Mouse (Mus musculus): ENCODE data around the gene Ficd.
A peak's percentile ranks its signal among the peaks of the same experiment; 100 is the strongest.

The Ficd gene

DNA sequence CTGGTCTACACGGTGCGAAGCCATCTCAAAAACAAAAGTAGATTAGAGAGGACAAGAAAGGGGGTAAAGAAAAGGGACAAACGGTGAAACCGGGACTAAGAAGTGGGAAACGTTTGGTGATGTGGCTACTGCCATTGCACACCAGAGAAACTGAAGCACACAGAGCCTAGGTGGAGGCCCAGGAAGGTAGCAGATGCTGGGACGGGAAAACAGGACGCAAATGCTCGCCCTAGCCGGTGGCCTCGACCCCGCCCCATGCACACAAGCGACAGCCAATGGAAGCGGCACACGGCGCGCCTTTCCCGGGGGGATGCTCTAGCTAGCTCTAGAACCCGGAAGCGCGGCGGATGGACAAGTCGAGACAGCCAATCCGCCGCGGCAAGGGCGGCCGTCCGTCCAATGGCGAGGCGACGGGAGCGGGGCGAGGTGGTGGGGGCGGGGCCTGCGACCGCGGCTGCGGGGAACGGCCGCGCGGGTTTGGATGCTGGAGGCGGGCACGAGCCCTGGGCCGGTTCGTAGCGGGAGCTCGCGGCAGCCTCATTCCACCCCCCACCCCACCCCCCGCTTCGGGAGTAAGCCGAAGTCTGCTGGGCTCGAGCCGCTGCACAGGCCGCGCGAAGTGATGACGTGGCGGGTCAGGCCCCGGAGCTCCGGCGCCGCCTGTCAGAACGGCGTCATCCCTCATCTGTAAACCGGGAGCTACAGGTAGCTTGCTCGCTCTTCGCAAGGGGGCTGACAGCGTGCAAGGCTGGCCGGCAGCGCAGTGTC lies at the start of gene Ficd:
TSS of gene Ficd (plus strand) at position 459 of the 768 bp plus-strand sequence.
- peak; percentile 99 for DNase-seq (ENCODE audit: low spot score)

DNA sequence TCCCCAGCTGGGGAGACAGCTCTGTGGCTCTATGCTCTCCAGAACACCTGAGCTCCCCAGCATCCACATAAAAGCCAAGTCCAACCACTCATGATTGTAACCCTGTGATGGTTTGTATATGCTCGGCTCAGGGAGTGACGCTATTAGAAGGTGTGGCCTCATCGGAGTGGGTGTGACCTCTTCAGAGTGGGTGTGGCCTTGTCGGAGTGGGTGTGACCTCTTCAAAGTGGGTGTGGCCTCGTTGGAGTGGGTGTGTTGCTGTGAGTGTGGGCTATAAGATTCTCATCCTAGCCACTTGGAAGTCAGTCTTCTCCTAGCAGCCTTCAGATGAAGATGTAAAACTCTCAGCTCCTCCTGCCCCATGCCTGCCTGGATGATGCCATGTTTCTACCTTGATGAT lies 48.1 kb upstream of the Ficd start:
- no peak for DNase-seq (ENCODE audit: low spot score)

GRCm38 (mm10) chr5:113690069-113690548 lies 45.5 kb upstream of the Ficd start:
- DNase-seq (ENCODE audit: low spot score) = peak; percentile 28

- no peak for DNase-seq (ENCODE audit: low spot score)
Observed at GRCm38 (mm10) chr5:113690866-113691265, 44.7 kb upstream of the Ficd start.

GRCm38 (mm10) chr5:113693196-113693755 lies 42.3 kb upstream of the Ficd start:
- DNase-seq (ENCODE audit: low spot score) = no peak

- no peak for DNase-seq (ENCODE audit: low spot score)
Observed at GRCm38 (mm10) chr5:113694000-113694399, 41.6 kb upstream of the Ficd start.

DNA sequence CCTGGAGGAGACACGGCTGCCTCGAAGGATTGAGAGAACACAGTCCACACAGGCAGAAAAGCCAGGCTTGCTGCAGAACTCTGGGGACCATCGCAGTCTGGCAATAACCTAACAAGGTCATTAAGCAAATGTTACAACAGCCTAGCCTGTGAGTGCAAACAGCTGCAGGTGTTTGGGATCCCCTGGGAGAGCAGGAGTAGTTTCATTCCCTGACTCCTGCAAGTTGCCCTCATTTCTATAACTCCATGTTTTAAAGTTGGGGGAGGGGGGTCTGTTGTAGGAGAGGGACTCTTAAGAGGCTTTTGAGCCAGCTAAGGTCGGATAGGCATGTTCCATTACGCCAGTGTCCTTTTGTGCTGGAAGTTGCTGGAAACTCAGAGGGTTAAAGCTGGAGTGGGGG lies 41.2 kb upstream of the Ficd start:
- peak; percentile 32 for DNase-seq (ENCODE audit: low spot score)

DNA sequence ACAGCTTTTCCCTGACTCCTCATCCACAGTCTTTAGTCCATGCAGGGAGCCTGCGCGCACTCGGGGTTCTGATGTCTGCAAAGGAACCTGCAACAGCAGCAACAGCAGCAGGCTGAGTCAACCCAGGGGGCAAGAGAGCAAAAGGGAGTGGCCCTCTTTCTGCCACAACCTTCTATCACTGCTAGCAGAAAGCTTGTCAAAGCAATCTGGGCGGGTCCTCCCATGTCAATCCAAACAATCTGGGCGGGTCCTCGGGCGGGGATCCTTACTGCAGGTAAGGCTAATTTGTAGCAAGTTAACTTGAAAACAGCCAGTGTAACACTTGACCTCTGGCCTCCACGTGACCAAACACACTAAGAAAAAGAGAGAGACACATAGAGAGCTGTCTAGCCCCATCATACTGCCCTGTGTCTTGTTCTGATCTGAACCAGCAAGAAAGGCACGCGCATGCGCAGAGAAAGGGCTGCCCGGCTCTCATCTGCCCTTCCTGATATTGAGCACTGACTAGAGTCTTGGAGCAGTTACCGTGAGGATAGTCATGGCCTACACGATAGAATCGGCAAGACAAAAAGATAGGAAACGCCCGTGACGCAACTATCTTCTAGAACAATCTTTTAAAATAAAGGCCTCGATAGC lies 35.1 kb upstream of the Ficd start:
- no peak for DNase-seq (ENCODE audit: low spot score)

GRCm38 (mm10) chr5:113703803-113704585 lies 31.6 kb upstream of the Ficd start:
- no peak for DNase-seq (ENCODE audit: low spot score)

DNA sequence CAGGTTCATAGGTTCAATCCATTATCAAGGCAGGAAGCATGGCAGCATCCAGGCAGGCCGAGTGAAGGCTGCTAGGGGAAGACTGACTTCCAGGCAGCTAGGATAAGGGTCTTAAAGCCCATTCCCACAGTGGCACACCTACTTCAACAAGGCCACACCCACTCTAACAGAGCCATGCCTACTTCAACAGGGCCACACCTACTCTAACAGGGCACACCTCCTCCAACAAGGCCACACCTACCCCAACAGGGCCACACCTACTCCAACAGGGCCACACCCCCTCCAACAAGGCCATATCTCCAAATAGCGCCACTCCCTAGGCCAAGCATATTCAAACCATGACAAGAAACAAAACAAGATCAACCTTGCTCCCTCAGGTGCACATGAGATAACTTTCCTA lies 22.7 kb upstream of the Ficd start:
- DNase-seq (ENCODE audit: low spot score) = no peak

- DNase-seq (ENCODE audit: low spot score) = peak; percentile 81
Observed at GRCm38 (mm10) chr5:113716581-113717388, 18.8 kb upstream of the Ficd start.

DNA sequence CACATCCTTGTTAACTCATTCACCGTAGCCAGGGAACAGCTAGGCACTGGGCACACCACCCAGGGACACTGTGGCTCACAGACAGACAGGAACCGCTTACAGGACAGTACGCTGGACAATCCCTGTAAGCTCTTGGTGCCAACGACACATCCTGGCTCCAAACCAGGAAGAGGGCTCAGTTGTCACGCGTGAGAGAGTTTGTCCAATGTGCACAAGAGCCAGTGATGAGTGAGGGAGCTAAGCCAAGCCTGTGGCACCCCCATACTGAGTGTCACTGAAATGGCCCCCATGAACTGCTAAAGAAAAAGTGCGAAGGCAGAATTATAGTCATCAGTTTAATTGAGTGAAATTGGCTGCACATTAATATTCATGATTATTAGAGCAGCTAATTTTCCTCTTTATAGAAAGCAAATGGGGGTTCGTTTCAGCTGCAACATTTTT lies 16.4 kb upstream of the Ficd start:
- no peak for DNase-seq (ENCODE audit: low spot score)

DNA sequence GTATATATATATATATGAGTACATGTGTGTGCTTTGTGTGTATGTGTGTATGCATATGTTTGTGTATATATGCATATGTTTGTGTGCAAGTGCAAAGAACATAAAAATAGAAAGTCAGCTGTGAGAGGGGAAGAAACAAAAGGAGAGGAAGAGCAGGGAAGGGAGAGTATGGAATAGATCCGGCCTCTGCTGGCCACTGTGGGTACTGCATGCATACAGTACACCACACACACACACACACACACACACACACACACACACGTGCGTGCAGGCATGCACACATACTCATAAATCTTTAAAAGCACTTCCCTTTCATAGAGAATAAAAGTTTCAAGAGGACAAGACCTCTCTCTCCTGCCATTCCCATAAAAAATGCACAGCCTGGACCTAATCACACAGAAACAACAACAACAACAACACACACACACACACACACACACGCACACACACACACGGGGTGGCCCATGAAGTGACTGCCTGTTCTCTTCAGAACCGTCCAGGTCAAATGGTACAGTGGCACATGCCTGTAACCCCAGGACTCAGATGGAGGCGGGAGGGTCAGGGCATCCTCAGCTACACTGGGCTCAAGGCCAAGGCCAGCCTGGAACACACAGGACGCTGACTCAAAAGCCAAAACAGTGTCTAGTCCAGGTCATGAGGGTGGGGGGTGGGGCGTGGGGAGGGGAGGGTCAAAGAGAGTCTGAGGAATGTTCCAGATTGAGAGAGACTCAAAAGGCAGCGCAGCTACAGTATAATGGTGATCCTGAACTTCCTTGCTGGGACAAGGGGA lies 13.2 kb upstream of the Ficd start:
- DNase-seq (ENCODE audit: low spot score) = no peak

DNA sequence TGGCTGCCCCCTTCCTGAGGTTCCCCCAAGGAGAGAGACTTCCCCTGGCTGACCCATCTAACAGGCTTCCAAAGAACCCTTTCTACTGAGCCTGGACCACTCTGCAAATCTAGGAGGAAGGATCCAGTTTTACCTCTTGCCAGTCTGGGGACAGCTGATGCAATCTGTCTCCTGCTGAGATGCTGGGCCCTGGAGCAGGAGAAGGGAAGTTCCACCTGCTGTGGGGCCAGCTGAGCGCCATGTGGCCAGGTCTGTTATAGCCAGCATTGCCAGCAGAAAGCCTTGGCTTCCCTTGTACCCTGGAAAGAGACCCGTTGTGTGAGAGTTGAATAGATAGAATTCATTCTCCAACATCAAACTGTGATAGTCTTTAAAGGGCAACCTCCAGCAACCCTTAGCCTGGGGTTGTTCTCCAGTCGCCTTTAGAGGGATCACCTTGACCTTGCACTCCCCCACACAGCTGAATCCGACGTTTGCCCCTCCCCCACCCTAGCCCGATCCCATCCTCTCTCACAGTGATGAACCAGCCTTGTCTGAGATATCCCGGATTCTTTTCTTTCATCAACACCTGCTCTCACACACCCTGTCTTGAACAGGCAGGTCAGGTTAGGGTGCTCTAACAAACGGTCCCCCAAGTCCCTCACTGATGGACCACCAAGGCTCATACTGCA lies 11.9 kb upstream of the Ficd start:
- no peak for DNase-seq (ENCODE audit: low spot score)

DNA sequence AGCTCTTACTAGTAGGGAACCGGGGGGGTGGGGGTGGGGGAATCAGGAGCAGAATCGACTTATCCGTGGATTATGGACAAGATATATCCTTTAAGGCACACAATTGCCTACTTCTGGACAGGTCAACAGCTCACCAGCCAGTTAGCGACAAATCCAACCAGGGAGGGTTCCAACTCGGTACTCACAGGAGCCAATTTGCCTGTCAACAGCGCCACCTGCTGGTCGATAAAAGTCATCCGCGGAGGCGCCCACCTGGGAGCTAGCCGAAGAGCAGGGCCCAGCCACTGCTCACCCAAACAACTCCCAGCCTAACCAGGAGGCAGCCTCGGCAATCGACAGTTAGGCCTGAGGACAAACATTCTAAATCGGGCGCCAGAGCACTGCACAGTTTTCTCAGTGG lies 11.2 kb upstream of the Ficd start, which contains the start of gene 1700069L16Rik:
TSS of gene 1700069L16Rik (minus strand) at position 327 of the 400 bp plus-strand sequence.
- DNase-seq (ENCODE audit: low spot score) = peak; percentile 93

- DNase-seq (ENCODE audit: low spot score) = no peak
Observed at GRCm38 (mm10) chr5:113725417-113725816, 10.2 kb upstream of the Ficd start.

GRCm38 (mm10) chr5:113726618-113727017 lies 9.0 kb upstream of the Ficd start:
- no peak for DNase-seq (ENCODE audit: low spot score)

GRCm38 (mm10) chr5:113727238-113727637 lies 8.4 kb upstream of the Ficd start:
- no peak for DNase-seq (ENCODE audit: low spot score)

DNA sequence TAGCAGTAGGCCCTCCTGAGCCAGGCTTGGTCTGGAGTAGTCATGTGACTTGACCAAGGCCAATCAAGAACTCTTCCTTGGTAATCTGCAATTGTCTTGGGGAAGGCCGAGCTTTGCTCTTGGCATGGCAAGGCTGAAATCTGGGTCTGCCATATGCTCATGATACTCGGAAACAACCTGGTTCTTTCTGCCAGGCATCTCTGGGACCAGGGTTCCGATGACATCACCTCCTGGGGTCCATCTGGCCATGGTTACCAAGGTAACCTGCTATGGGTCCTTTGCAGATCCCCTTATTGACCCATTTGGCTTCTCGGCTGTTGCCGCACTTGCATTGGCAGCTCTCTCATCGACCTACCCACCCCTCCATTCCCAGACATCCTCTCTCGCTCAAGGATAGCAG lies 7.6 kb upstream of the Ficd start:
- no peak for DNase-seq (ENCODE audit: low spot score)

- no peak for DNase-seq (ENCODE audit: low spot score)
Observed at GRCm38 (mm10) chr5:113728691-113729090, 6.9 kb upstream of the Ficd start.

Measured in retina, embryonic 14.5 days (tissue).